Mouse (Mus musculus) left cerebral cortex, adult 9 months (tissue): ENCODE measurements around the gene Neurog2.

Experiments
- DNase-seq, 2 experiments: peaks; one replicate each; pipeline ENCODE4 v3.0.0; 2022; ENCODE audit warnings: low spot score in 2 of 2

Gene Neurog2

DNA sequence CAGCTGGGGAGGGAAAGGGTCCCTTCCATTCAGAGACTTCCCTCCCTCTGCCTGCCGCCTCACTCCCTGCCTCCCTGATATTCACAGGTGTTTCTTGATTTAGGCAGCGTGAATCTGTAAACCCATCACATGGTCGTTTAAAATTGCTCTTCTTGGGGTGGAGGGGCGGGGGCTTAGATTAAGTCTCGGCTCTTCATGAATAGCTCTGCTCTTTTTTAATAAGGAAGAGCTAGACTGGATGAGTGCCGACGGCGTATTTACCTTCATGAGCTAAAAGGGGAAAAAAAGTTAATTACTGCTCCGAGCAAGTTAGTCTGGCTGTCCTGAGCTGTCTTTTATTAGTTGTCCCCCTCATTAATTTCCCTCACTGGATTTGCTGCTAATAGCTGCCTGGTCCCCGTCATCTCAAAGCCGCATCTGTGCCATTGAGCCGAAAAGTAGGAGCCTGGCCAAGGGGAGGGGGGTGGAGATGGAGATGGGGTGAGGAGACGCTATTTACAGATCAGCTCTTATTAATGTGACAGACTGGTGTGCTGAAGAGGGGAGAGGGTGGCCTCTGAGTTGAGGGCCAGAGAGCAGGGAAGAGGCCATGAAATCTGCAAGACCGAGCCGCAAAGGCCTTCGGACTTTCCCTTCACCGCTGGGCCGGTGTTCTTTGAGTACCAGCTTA, 13.4 kb downstream of the Neurog2 start:
- DNase-seq, result no peak

DNA sequence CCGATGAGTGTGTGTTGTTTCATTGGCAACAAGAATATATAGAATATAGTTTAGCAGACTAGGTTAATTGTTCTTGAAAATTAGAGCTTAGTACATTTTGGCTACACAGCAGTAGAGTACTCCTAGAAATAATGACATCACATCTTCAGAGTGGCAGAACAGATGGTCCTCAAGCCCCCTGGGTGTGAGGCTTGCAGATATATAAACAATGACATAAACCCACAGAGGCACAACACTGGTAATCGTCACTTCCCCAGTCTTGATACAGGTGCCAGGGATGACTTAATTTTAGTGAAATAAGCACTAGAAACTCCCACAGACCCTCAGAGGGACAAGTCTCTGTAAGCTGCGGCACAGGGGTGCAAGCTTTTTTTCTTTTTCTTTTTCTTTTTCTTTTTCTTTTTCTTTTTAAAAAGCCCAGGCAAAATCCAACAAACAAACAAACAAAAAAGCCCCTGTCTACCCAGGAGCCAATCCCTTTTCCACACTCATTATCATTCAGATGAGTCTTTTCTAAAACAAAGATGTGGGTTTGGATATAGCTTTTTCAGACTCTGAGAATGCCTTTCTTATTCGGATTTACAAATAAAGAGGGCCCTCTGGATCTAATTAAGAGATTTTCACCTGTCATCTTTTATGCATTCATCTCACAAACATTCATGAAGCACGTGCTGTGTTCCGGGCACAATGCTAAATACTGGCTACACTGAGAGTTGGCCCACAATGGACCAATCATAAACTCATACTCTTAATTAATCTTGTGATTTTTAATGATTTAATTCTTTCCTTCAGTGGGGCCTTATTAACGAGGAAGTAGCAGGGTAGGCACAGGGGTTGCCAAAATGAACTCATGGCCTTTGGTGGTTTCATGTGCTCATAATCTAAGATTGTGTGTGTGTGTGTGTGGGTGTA, 19.1 kb downstream of the Neurog2 start:
- DNase-seq, result no peak

DNA sequence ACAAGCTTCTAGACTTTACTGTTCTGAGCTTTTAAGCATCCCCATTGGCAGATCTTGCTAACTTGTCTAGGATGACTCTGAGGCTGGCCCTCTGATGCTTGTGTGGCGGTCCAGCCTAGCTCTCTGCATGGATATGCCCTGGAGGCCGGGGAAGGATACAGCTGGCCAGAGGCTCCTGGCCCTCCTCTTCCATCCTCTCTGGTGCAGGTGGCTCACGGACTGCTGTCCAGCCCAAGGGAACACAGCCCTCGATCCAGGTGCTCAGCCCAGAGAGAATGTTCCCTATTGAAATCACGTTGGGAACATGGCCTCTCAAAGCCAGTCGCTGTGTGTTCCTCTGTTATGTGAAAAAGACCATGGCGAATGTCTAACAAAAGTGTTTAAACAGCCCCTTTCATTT, 27.8 kb downstream of the Neurog2 start:
- DNase-seq, result no peak

DNA sequence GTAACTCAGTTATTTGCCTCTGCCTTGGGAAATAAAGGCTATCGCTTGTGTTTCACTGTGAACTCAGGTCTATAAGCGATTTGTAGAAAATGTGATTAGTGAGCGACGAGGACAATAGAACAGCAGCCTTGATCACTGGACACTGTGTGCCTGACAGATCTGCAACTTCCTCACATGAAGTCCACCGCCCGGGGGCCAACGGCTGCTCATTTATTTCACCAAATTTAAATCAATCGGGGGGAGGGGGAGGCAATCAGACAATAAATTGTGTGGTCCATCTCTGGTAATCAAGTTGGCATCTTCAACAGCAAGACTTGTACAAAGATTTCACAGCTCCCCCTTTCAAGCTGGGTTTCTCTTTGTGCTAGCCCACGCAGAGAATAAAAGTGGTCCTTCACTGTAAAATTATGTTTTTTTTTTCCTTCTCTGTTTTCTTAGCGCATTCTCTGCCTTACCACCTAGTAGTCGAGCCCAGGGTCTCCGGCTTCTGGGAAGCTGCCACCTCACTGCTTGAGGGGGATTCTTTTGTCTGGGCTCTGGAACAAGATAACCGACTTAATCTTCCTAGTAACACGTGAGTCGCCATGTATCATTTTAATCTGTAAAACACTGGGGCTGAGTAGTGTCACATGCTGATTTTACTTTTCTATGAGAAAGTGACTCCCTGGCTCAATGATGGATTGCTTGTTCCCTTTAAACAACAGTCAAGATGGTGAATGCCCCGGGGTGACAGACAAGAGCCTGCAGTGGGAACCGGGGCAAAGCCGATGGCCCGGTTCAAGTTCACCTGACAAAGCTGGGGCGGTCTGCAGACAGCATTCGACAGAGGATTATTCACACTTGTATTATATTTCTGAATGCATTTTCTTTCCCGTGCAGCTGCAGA, 29.0 kb downstream of the Neurog2 start:
- DNase-seq, result no peak

DNA sequence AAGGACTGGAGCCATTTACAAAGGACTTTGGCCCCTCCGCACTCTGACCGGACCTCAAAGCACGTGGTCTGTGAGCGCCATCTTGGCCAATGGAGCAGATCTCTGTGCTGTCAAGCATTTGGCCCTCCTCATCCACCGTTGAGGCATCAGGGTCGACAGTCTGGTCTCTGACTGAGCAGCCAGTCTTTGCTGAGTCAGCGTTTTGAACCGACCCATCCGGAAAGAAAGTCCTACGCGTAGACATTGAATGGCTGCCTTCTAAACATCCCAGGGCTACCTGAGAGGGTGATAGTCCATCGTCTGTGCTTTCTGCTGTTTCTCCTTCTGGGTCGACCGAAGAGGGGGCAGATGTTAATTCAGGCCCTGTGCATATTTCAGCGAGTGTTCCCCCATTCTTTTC, 46.8 kb downstream of the Neurog2 start:
- no peak for DNase-seq
